Mouse (Mus musculus): ENCODE results near the gene Ddx17. TPM values are rescaled to one million over a fixed set of nuclear protein-coding genes. Genes with fewer than 3 reads are reported as not detected.

Gene Ddx17
- polyA plus RNA-seq, 1 experiment: 96.2 TPM

DNA sequence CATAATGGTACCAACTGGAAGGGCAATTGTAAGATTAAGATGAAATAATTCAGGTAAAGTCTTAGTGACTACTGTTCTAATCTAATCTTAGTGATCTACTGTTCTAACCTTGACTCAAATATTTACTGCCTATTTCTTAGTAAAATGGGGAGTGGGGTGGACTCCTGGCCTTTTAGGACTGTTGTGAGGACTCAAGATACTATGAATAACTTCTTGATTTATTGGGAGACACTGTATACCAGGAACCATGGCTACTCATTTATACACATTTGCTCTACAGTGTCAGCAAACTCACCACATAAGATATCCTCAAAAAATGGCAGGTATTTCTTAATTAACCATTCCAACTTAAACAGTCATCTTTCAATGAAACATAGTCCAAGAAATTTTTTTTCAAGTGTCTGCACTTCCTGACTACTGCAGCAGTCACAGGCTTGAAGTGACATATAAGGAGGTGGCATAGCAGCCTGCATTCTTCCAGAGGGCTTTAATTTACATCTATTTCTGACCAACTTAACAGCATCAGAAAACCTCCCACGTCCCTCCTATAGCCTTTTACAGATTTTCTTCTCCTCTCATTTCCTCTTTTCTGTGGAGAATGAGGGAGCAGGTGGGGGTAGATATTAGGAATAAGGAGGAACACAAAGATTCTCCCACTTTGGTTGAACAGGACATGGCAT lies 29.1 kb upstream of the Ddx17 start:
- Histone ChIP-seq H3K27me3 (ENCODE audit: control insufficient read depth, insufficient read depth, insufficient read length) (peaks cover 39% of the 10 kb centered on the region), H3K4me3 (no peak overlapping the region), H3K4me2 (ENCODE audit: low read depth) (no peak overlapping the region), H3K79me2 (ENCODE audit: control insufficient read depth, insufficient read depth) (no peaks in the 10 kb centered on the region), H3ac (ENCODE audit: control insufficient read depth, insufficient read length) (no peak overlapping the region), H3K36me3 (ENCODE audit: control insufficient read depth, insufficient read depth) (no peaks in the 10 kb centered on the region)
- TF ChIP-seq E2F4 (IDR thresholded peaks at IDR 0.05; ENCODE audit: insufficient read depth): no peak
- TF ChIP-seq TCF12 (IDR thresholded peaks at IDR 0.05; ENCODE audit: insufficient read depth, poor library complexity, severe bottlenecking): no peak
- TF ChIP-seq TCF3 (IDR thresholded peaks at IDR 0.05; ENCODE audit: insufficient read length, low read depth): no peak
- no peak for TF ChIP-seq POLR2A (IDR thresholded peaks at IDR 0.05; ENCODE audit: insufficient read length, low read depth)
- TF ChIP-seq REST (IDR thresholded peaks at IDR 0.05; ENCODE audit: insufficient read depth, insufficient read length): no peak
- no peak for TF ChIP-seq USF1 (IDR thresholded peaks at IDR 0.05; ENCODE audit: low read depth)
- no peak for TF ChIP-seq MYOG (IDR thresholded peaks at IDR 0.05; ENCODE audit: control insufficient read depth in 1 of 3, insufficient read depth in 1 of 3, insufficient read length in 2 of 3, low read depth in 2 of 3)
- no peak for TF ChIP-seq POLR2AphosphoS2 (IDR thresholded peaks at IDR 0.05; ENCODE audit: insufficient read length, low read depth)
- TF ChIP-seq CEBPB (IDR thresholded peaks at IDR 0.05; ENCODE audit: insufficient read depth, poor library complexity, severe bottlenecking): no peak
- TF ChIP-seq SRF (IDR thresholded peaks at IDR 0.05; ENCODE audit: control insufficient read depth, insufficient read length, low read depth): no peak
- TF ChIP-seq MYOD1 (IDR thresholded peaks at IDR 0.05; ENCODE audit: control insufficient read depth in 1 of 3, insufficient read length in 2 of 3, low read depth in 2 of 3): no peak
- TF ChIP-seq MAX (IDR thresholded peaks at IDR 0.05; ENCODE audit: low read depth): no peak

DNA sequence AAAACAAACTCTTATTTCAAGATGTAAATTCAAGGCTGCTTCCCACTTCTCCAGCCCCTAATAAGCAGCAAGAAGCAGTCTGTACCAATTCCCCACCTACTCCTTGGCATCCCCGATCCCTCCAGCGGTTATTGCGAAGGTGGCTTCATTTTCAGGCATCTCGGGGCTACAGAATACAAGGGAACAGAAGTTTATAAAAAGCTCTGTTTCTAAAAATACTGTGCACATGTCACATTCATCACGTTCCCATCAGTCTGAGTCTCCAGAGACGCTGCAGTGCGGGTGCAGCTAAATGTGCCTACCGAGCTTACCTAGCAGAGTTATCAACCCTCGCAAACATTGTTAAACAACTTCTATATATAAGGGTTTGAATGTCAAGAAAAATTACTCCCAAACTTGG lies 15.9 kb upstream of the Ddx17 start:
- Histone ChIP-seq H3K79me2 (ENCODE audit: control insufficient read depth, insufficient read depth) (no peaks in the 10 kb centered on the region), H3ac (ENCODE audit: control insufficient read depth, insufficient read length) (no peak overlapping the region), H3K27me3 (ENCODE audit: control insufficient read depth, insufficient read depth, insufficient read length) (peaks cover 61% of the 10 kb centered on the region), H3K36me3 (ENCODE audit: control insufficient read depth, insufficient read depth) (no peaks in the 10 kb centered on the region), H3K4me3 (no peak overlapping the region), H3K4me2 (ENCODE audit: low read depth) (no peak overlapping the region)
- TF ChIP-seq MAX (IDR thresholded peaks at IDR 0.05; ENCODE audit: low read depth): no peak
- no peak for TF ChIP-seq USF1 (IDR thresholded peaks at IDR 0.05; ENCODE audit: low read depth)
- TF ChIP-seq TCF3 (IDR thresholded peaks at IDR 0.05; ENCODE audit: insufficient read length, low read depth): no peak
- TF ChIP-seq E2F4 (IDR thresholded peaks at IDR 0.05; ENCODE audit: insufficient read depth): no peak
- no peak for TF ChIP-seq REST (IDR thresholded peaks at IDR 0.05; ENCODE audit: insufficient read depth, insufficient read length)
- TF ChIP-seq SRF (IDR thresholded peaks at IDR 0.05; ENCODE audit: control insufficient read depth, insufficient read length, low read depth): no peak

DNA sequence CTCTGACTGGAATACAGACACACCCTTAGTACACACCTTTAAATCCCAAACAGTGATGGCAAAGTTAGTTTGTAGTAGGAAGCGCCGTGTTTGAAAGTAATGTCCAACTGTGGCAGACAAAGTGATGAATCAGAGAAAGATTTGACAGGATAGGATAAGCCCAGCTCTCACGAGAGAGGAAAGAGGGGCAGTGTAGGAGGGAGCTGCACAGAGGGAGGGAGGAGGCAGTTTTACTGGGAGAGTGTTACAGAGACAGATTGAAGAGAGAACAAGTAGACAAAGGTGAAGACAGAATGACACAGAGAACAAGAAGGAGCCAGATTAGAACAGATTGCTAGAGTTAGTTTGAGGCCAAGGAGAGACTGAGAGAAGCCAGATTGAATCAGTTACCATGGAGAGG lies 13.1 kb upstream of the Ddx17 start:
- Histone ChIP-seq H3K79me2 (ENCODE audit: control insufficient read depth, insufficient read depth) (no peaks in the 10 kb centered on the region), H3ac (ENCODE audit: control insufficient read depth, insufficient read length) (no peak overlapping the region), H3K4me3 (no peak overlapping the region), H3K27me3 (ENCODE audit: control insufficient read depth, insufficient read depth, insufficient read length) (peaks cover 49% of the 10 kb centered on the region), H3K4me2 (ENCODE audit: low read depth) (no peak overlapping the region), H3K36me3 (ENCODE audit: control insufficient read depth, insufficient read depth) (no peaks in the 10 kb centered on the region)
- TF ChIP-seq MYOD1 (IDR thresholded peaks at IDR 0.05; ENCODE audit: control insufficient read depth in 1 of 3, insufficient read length in 2 of 3, low read depth in 2 of 3) (no peak), E2F4 (IDR thresholded peaks at IDR 0.05; ENCODE audit: insufficient read depth) (no peak), MAX (IDR thresholded peaks at IDR 0.05; ENCODE audit: low read depth) (no peak), POLR2AphosphoS2 (IDR thresholded peaks at IDR 0.05; ENCODE audit: insufficient read length, low read depth) (no peak), POLR2A (IDR thresholded peaks at IDR 0.05; ENCODE audit: insufficient read length, low read depth) (no peak), REST (IDR thresholded peaks at IDR 0.05; ENCODE audit: insufficient read depth, insufficient read length) (no peak), CEBPB (IDR thresholded peaks at IDR 0.05; ENCODE audit: insufficient read depth, poor library complexity, severe bottlenecking) (no peak)

DNA sequence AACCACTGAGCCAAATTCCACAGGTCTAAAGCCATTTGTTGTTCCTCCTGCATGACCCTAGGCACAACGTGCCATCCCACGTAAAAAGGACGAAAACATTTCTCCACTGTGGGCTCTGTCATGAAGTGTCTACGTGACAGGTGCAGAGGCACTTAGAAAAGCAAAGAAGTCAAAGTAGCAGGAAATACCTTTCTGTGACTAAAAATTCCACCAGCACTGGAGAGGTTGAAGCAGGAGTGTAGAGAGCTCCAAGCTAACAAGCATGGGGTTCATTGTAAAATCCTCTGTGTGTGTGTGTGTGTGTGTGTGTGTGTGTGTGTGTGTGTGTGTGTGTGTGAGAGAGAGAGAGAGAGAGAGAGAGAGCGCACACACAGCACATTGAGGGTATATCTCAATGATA lies 6.0 kb upstream of the Ddx17 start:
- Histone ChIP-seq H3K27me3 (ENCODE audit: control insufficient read depth, insufficient read depth, insufficient read length) (peaks cover 37% of the 10 kb centered on the region), H3K4me2 (ENCODE audit: low read depth) (no peak overlapping the region), H3K79me2 (ENCODE audit: control insufficient read depth, insufficient read depth) (no peaks in the 10 kb centered on the region), H3K4me3 (no peak overlapping the region), H3ac (ENCODE audit: control insufficient read depth, insufficient read length) (no peak overlapping the region), H3K36me3 (ENCODE audit: control insufficient read depth, insufficient read depth) (no peaks in the 10 kb centered on the region)
- no peak for TF ChIP-seq E2F4 (IDR thresholded peaks at IDR 0.05; ENCODE audit: insufficient read depth)
- no peak for TF ChIP-seq POLR2AphosphoS2 (IDR thresholded peaks at IDR 0.05; ENCODE audit: insufficient read length, low read depth)
- TF ChIP-seq MAX (IDR thresholded peaks at IDR 0.05; ENCODE audit: low read depth): no peak
- TF ChIP-seq CEBPB (IDR thresholded peaks at IDR 0.05; ENCODE audit: insufficient read depth, poor library complexity, severe bottlenecking): no peak
- TF ChIP-seq TCF12 (IDR thresholded peaks at IDR 0.05; ENCODE audit: insufficient read depth, poor library complexity, severe bottlenecking): no peak
- no peak for TF ChIP-seq POLR2A (IDR thresholded peaks at IDR 0.05; ENCODE audit: insufficient read length, low read depth)
- no peak for TF ChIP-seq MYOD1 (IDR thresholded peaks at IDR 0.05; ENCODE audit: control insufficient read depth in 1 of 3, insufficient read length in 2 of 3, low read depth in 2 of 3)
- TF ChIP-seq USF1 (IDR thresholded peaks at IDR 0.05; ENCODE audit: low read depth): no peak
- no peak for TF ChIP-seq TCF3 (IDR thresholded peaks at IDR 0.05; ENCODE audit: insufficient read length, low read depth)
- TF ChIP-seq SRF (IDR thresholded peaks at IDR 0.05; ENCODE audit: control insufficient read depth, insufficient read length, low read depth): no peak
- no peak for TF ChIP-seq REST (IDR thresholded peaks at IDR 0.05; ENCODE audit: insufficient read depth, insufficient read length)
- no peak for TF ChIP-seq MYOG (IDR thresholded peaks at IDR 0.05; ENCODE audit: control insufficient read depth in 1 of 3, insufficient read depth in 1 of 3, insufficient read length in 2 of 3, low read depth in 2 of 3)

GRCm38 (mm10) chr15:79548226-79548625 lies 1.7 kb upstream of the Ddx17 start:
- Histone ChIP-seq H3K27me3 (ENCODE audit: control insufficient read depth, insufficient read depth, insufficient read length) (peaks cover 16% of the 10 kb centered on the region), H3K4me3 (no peak overlapping the region), H3K4me2 (ENCODE audit: low read depth) (no peak overlapping the region), H3K36me3 (ENCODE audit: control insufficient read depth, insufficient read depth) (peaks cover 14% of the 10 kb centered on the region), H3ac (ENCODE audit: control insufficient read depth, insufficient read length) (no peak overlapping the region), H3K79me2 (ENCODE audit: control insufficient read depth, insufficient read depth) (peaks cover 27% of the 10 kb centered on the region)
- TF ChIP-seq MYOG (IDR thresholded peaks at IDR 0.05; ENCODE audit: control insufficient read depth in 1 of 3, insufficient read depth in 1 of 3, insufficient read length in 2 of 3, low read depth in 2 of 3) (no peak), USF1 (IDR thresholded peaks at IDR 0.05; ENCODE audit: low read depth) (no peak), SRF (IDR thresholded peaks at IDR 0.05; ENCODE audit: control insufficient read depth, insufficient read length, low read depth) (no peak), REST (IDR thresholded peaks at IDR 0.05; ENCODE audit: insufficient read depth, insufficient read length) (no peak), TCF3 (IDR thresholded peaks at IDR 0.05; ENCODE audit: insufficient read length, low read depth) (no peak), TCF12 (IDR thresholded peaks at IDR 0.05; ENCODE audit: insufficient read depth, poor library complexity, severe bottlenecking) (no peak), CEBPB (IDR thresholded peaks at IDR 0.05; ENCODE audit: insufficient read depth, poor library complexity, severe bottlenecking) (no peak), POLR2AphosphoS2 (IDR thresholded peaks at IDR 0.05; ENCODE audit: insufficient read length, low read depth) (no peak), MYOD1 (IDR thresholded peaks at IDR 0.05; ENCODE audit: control insufficient read depth in 1 of 3, insufficient read length in 2 of 3, low read depth in 2 of 3) (no peak), MAX (IDR thresholded peaks at IDR 0.05; ENCODE audit: low read depth) (no peak), POLR2A (IDR thresholded peaks at IDR 0.05; ENCODE audit: insufficient read length, low read depth) (no peak), E2F4 (IDR thresholded peaks at IDR 0.05; ENCODE audit: insufficient read depth) (no peak)
